Mouse (Mus musculus): ENCODE results near the gene Mafb. TPM values are rescaled to one million over a fixed set of nuclear protein-coding genes. Genes with fewer than 3 reads are reported as not detected.

Mafb gene
- polyA plus RNA-seq, 1 experiment, result 0.02 TPM

DNA sequence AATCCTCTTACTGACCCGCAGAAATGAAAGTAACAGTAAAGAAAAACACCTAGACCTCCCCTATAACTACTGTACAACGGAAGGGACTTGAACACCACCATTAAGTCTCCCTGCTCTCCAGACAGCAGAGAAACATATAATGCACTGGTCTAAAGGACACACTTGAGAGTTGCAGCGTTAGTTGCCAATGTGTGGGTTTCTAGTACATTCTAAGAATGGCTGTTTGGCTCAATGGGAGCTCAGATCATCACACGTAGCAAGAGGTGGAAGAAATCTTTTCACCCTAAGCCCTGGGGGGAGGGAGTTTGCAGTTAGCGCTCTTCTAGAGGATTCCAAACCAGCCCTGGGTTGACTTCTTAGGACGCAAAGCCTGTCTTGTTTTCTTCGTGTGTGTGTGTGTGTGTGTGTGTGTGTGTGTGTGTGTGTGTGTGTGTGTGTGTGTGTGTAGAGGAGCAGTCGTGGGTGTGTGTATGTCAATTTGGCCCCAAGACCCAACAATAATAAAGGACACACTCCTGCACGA is 2.7 kb downstream of the Mafb start:
- H3K27me3 ChIP-seq (ENCODE audit: control insufficient read depth, insufficient read depth, insufficient read length), result peaks cover 26% of the 10 kb centered on the region
- H3K4me3 ChIP-seq, result no peak overlapping the region
- no peaks in the 10 kb centered on the region for H3K36me3 ChIP-seq (ENCODE audit: control insufficient read depth, insufficient read depth)
- no peak for TF ChIP-seq TCF12 (IDR thresholded peaks at IDR 0.05; ENCODE audit: insufficient read depth, poor library complexity, severe bottlenecking)
- H3ac ChIP-seq (ENCODE audit: control insufficient read depth, insufficient read length), result no peak overlapping the region
- H3K79me2 ChIP-seq (ENCODE audit: control insufficient read depth, insufficient read depth), result no peaks in the 10 kb centered on the region
- H3K4me2 ChIP-seq (ENCODE audit: low read depth), result no peak overlapping the region

DNA sequence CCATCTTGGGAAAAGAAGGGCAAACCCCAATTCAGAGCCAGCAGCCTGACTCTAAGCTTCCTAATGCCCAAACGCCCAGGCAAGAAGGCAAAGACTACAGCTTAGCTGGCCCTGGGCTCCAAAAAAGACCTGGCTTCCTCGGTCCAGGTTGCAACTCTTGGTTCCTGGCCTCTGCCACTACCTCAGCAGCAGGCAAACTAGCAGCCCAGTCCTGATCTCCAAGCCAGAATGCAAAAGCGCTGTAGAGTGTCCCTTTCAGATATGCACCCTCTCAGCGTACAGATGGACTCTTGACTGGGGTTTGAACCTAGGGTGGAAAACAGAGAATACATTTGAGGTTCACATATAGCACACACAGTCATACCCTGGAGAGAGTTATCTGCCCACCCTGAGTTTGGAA is 3.7 kb downstream of the Mafb start:
- H3K4me2 ChIP-seq (ENCODE audit: low read depth), result no peak overlapping the region
- peaks cover 21% of the 10 kb centered on the region for H3K27me3 ChIP-seq (ENCODE audit: control insufficient read depth, insufficient read depth, insufficient read length)
- no peak overlapping the region for H3K4me3 ChIP-seq
- no peaks in the 10 kb centered on the region for H3K36me3 ChIP-seq (ENCODE audit: control insufficient read depth, insufficient read depth)
- no peaks in the 10 kb centered on the region for H3K79me2 ChIP-seq (ENCODE audit: control insufficient read depth, insufficient read depth)
- H3ac ChIP-seq (ENCODE audit: control insufficient read depth, insufficient read length), result no peak overlapping the region
- TF ChIP-seq MAX (IDR thresholded peaks at IDR 0.05; ENCODE audit: low read depth) (no peak), SRF (IDR thresholded peaks at IDR 0.05; ENCODE audit: control insufficient read depth, insufficient read length, low read depth) (no peak), MYOG (IDR thresholded peaks at IDR 0.05; ENCODE audit: control insufficient read depth in 1 of 3, insufficient read depth in 1 of 3, insufficient read length in 2 of 3, low read depth in 2 of 3) (no peak), USF1 (IDR thresholded peaks at IDR 0.05; ENCODE audit: low read depth) (no peak), CEBPB (IDR thresholded peaks at IDR 0.05; ENCODE audit: insufficient read depth, poor library complexity, severe bottlenecking) (no peak), TCF12 (IDR thresholded peaks at IDR 0.05; ENCODE audit: insufficient read depth, poor library complexity, severe bottlenecking) (no peak), POLR2AphosphoS2 (IDR thresholded peaks at IDR 0.05; ENCODE audit: insufficient read length, low read depth) (no peak), MYOD1 (IDR thresholded peaks at IDR 0.05; ENCODE audit: control insufficient read depth in 1 of 3, insufficient read length in 2 of 3, low read depth in 2 of 3) (no peak), POLR2A (IDR thresholded peaks at IDR 0.05; ENCODE audit: insufficient read length, low read depth) (no peak), REST (IDR thresholded peaks at IDR 0.05; ENCODE audit: insufficient read depth, insufficient read length) (no peak), E2F4 (IDR thresholded peaks at IDR 0.05; ENCODE audit: insufficient read depth) (no peak), TCF3 (IDR thresholded peaks at IDR 0.05; ENCODE audit: insufficient read length, low read depth) (no peak)

DNA sequence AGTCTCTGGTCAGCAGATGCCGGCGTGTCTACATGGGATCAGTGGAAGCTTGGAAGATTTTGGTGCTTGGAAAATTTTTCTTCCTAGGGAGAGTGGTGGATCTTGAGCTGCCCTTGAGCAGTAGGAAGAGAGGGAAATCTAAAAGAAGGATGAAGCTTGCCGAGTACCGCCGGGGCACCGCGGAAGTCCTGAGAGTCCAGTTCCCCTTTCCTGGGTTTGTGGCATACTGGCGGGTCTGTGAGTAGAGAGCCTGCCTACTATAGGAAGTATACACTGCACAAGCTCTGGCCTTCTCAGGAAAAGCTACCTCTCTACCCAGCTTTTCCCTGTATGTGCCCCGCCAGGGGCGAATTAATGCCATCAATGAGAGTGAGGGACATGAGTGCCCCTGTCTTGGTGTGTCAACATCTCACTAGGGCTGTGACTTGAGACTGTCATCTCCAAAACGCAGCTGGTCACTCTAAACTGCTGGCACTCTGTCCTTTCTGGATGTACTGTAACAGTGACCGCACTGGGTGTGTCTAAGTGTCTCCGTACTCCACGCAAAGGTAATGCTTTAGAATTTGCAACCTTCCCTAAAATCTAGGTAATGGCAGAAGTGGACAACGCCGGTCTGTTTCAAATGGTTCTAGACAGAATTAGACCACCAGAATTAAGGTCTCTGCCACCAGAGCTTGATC is 5.3 kb downstream of the Mafb start:
- TF ChIP-seq TCF3 (IDR thresholded peaks at IDR 0.05; ENCODE audit: insufficient read length, low read depth) (no peak), POLR2A (IDR thresholded peaks at IDR 0.05; ENCODE audit: insufficient read length, low read depth) (no peak), TCF12 (IDR thresholded peaks at IDR 0.05; ENCODE audit: insufficient read depth, poor library complexity, severe bottlenecking) (no peak), CEBPB (IDR thresholded peaks at IDR 0.05; ENCODE audit: insufficient read depth, poor library complexity, severe bottlenecking) (no peak)
- no peak overlapping the region for H3ac ChIP-seq (ENCODE audit: control insufficient read depth, insufficient read length)
- no peak overlapping the region for H3K4me2 ChIP-seq (ENCODE audit: low read depth)
- peaks cover 17% of the 10 kb centered on the region for H3K27me3 ChIP-seq (ENCODE audit: control insufficient read depth, insufficient read depth, insufficient read length)
- no peak overlapping the region for H3K4me3 ChIP-seq
- no peaks in the 10 kb centered on the region for H3K36me3 ChIP-seq (ENCODE audit: control insufficient read depth, insufficient read depth)
- no peaks in the 10 kb centered on the region for H3K79me2 ChIP-seq (ENCODE audit: control insufficient read depth, insufficient read depth)

DNA sequence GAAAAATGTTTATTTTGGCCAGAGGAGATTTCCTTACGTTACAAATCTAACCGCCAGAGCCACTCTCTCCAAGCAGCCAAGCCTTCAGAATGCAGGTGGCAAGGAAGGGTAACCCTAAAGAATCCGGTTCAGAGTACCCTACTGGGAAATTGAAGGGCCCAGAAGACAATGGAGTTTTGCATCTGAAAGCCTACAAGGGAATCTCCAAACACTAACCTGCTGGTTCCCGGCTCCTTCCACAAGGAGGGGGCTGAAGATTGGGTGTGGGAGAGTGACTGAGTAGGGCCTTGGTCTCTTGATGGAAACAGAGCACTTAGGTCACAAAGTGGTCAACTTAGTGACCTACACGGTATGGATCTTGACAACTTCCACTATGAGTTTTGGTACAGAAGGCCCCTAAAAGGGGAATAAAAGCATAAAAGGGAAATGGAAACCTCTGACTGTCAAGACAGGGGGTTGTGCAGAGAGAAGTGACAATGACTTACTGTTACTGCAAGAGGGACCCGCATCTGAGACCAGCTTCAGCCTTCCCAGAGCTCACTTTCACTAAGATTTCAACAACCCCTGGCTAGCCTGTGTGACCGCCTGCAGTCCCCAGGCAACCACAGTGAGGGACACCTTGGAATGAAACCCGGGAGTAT is 6.5 kb downstream of the Mafb start:
- H3K27me3 ChIP-seq (ENCODE audit: control insufficient read depth, insufficient read depth, insufficient read length), result peaks cover 5% of the 10 kb centered on the region
- no peak overlapping the region for H3ac ChIP-seq (ENCODE audit: control insufficient read depth, insufficient read length)
- H3K36me3 ChIP-seq (ENCODE audit: control insufficient read depth, insufficient read depth), result no peaks in the 10 kb centered on the region
- TF ChIP-seq E2F4 (IDR thresholded peaks at IDR 0.05; ENCODE audit: insufficient read depth) (no peak), CEBPB (IDR thresholded peaks at IDR 0.05; ENCODE audit: insufficient read depth, poor library complexity, severe bottlenecking) (no peak), USF1 (IDR thresholded peaks at IDR 0.05; ENCODE audit: low read depth) (no peak), POLR2A (IDR thresholded peaks at IDR 0.05; ENCODE audit: insufficient read length, low read depth) (no peak), SRF (IDR thresholded peaks at IDR 0.05; ENCODE audit: control insufficient read depth, insufficient read length, low read depth) (no peak), MYOG (IDR thresholded peaks at IDR 0.05; ENCODE audit: control insufficient read depth in 1 of 3, insufficient read depth in 1 of 3, insufficient read length in 2 of 3, low read depth in 2 of 3) (no peak), POLR2AphosphoS2 (IDR thresholded peaks at IDR 0.05; ENCODE audit: insufficient read length, low read depth) (no peak)
- no peaks in the 10 kb centered on the region for H3K79me2 ChIP-seq (ENCODE audit: control insufficient read depth, insufficient read depth)
- H3K4me2 ChIP-seq (ENCODE audit: low read depth), result no peak overlapping the region
- H3K4me3 ChIP-seq, result no peak overlapping the region

DNA sequence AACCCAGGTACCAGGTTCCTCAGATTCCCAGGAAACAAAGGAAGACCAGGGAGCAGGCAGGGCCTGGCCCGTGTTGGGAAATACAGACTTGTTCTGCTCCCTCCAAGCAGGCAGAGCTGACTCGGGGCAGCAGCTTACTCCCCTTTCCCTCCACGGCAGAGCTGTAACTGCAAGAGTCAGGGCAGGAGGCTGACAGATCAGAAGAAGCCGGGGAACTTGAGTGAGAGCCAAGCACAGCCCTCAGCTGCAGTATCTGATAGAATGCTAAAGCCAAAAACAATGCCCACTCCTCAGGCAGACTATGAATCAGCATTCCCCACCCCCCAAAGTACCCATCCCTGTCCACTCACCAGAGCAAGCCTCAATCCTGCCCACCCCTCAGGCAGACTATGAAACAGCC is 8.0 kb downstream of the Mafb start:
- no peaks in the 10 kb centered on the region for H3K27me3 ChIP-seq (ENCODE audit: control insufficient read depth, insufficient read depth, insufficient read length)
- H3ac ChIP-seq (ENCODE audit: control insufficient read depth, insufficient read length), result no peak overlapping the region
- TF ChIP-seq REST (IDR thresholded peaks at IDR 0.05; ENCODE audit: insufficient read depth, insufficient read length) (no peak), POLR2AphosphoS2 (IDR thresholded peaks at IDR 0.05; ENCODE audit: insufficient read length, low read depth) (no peak), MYOD1 (IDR thresholded peaks at IDR 0.05; ENCODE audit: control insufficient read depth in 1 of 3, insufficient read length in 2 of 3, low read depth in 2 of 3) (no peak), TCF12 (IDR thresholded peaks at IDR 0.05; ENCODE audit: insufficient read depth, poor library complexity, severe bottlenecking) (no peak), MYOG (IDR thresholded peaks at IDR 0.05; ENCODE audit: control insufficient read depth in 1 of 3, insufficient read depth in 1 of 3, insufficient read length in 2 of 3, low read depth in 2 of 3) (no peak), E2F4 (IDR thresholded peaks at IDR 0.05; ENCODE audit: insufficient read depth) (no peak), MAX (IDR thresholded peaks at IDR 0.05; ENCODE audit: low read depth) (no peak), SRF (IDR thresholded peaks at IDR 0.05; ENCODE audit: control insufficient read depth, insufficient read length, low read depth) (no peak), USF1 (IDR thresholded peaks at IDR 0.05; ENCODE audit: low read depth) (no peak), CEBPB (IDR thresholded peaks at IDR 0.05; ENCODE audit: insufficient read depth, poor library complexity, severe bottlenecking) (no peak), POLR2A (IDR thresholded peaks at IDR 0.05; ENCODE audit: insufficient read length, low read depth) (no peak), TCF3 (IDR thresholded peaks at IDR 0.05; ENCODE audit: insufficient read length, low read depth) (no peak)
- H3K4me2 ChIP-seq (ENCODE audit: low read depth), result no peak overlapping the region
- no peaks in the 10 kb centered on the region for H3K79me2 ChIP-seq (ENCODE audit: control insufficient read depth, insufficient read depth)
- no peak overlapping the region for H3K4me3 ChIP-seq
- H3K36me3 ChIP-seq (ENCODE audit: control insufficient read depth, insufficient read depth), result no peaks in the 10 kb centered on the region

Data from myocyte (in vitro differentiated cells).